Mouse (Mus musculus): ENCODE measurements at regions not wholly inside any gene's neighbourhood (a gene's known extent, or its start where the extent isn't known, plus 50 kb on each side); places are given as distances from the start of the nearest gene placed in this dataset.

- no peak for DNase-seq
Measured at GRCm38 (mm10) chr7:70756676-70757075, 390.1 kb upstream of the Nr2f2 start.

GRCm38 (mm10) chr7:70754826-70755225 is 388.3 kb upstream of the Nr2f2 start:
- no peak for DNase-seq

DNA sequence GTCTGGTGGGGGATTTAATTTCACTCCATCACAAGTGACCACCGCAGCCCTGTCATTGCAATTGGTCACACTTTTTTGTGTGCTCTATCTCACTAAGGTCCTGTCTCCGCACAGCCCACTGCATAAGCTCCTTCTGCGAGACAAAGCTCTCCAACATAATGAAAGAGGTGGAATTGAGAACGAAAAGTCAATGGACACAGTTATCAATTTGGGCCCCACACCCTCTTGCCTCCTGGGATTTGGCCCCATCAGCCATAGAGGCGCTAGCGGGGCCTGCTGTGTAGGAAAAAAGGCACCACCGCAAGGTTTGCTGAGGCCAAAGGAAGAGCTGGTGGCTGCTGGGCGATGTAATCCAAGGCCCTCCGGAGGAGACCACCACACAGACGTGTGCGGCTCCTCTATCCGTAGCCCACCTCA is 386.3 kb upstream of the Nr2f2 start:
- DNase-seq, result no peak

DNA sequence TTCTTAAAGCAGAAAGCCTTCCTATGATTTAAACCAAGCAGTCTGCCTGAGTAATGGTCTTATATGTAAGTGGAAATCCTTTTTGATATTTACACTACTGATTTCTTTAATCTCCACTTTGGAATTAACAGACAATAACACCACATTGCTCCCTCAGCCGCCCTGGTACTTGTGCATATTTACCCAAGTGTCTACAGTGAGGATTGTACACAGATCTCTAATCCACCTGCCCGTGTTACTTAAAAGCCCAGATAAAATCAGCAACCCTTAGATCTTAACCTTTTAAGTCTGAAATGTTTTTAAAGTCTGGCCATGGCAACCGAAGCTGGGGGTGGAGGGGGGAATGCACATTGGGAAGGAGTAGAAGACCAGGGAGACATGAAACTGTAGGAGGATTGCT is 382.3 kb upstream of the Nr2f2 start:
- DNase-seq, result no peak

DNA sequence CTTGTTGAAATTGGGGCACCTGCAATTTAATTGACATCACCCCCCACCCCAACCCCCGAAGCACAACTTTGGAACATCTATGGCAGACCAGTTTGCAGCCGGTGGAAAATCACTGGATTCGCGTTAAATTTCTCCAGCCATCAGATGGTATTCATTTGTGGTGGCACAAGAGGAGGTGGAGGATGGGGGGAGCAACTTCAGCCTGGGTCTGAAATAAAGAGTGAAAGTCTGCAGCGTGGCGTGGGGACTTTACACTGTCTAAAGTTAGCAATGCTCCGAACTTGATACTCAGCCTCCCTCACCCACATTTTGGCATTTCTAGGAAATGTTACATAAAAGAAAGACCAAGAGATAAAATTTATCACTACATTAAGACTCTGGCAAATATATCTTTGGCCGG is 381.8 kb upstream of the Nr2f2 start:
- no peak for DNase-seq

DNA sequence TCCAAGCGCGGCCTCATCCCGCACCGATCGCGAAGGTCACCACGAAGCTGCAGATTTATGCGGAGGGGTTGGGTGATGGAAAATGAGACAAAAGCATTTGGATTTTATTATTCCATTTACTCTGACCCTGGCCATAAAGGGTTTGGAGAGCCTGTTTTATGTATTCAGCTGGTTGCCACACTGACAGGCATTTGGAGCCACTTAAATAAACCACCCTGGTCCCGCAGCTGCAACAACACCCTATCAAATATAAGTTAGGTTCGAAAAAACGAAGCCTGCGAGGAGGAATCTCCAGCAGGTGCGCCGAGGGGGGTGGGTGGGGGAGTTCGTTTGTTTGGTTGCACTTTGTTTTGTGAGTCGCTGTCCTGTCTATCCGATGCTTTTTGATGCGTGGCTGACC is 377.8 kb upstream of the Nr2f2 start:
- DNase-seq, result no peak

DNA sequence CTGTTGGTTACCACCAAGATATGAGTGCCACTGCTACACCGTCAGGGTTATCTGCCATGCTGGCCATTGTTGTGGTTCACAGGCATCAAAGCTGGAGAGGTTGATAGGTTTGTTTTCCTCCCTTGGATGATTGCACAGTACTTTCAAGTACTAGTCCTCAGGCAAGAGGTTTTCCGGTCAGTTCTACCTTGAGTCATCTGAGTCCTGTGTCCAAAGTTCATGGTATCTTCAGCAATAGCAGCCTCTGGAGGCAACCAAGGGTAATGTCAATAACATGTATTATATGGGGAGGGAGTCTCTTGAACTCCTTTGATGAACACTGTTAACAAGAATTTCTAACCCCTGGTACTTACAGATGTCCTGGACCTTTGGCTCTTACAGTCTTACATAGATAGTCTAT is 369.1 kb upstream of the Nr2f2 start:
- no peak for DNase-seq

DNA sequence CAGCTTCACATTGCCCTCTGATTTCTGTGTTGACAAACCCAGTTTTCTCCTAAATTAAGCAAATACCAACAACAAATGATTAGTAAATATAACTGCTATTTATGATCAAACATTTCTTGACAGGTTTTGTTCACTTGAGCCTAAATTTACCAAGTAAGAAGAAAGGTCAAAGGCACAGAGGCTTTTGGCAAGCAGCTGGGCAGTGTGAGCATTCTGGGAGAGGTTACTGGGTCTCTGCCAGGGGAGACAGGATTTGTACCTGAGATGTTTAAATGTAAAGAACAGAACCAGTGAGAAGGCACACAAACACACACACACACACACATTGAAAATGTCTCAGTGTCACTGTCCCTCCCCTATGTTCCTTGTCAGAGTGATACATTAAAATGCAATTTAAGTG is 367.0 kb upstream of the Nr2f2 start:
- no peak for DNase-seq

- no peak for DNase-seq
Measured at GRCm38 (mm10) chr7:70729896-70730295, 363.4 kb upstream of the Nr2f2 start.

DNA sequence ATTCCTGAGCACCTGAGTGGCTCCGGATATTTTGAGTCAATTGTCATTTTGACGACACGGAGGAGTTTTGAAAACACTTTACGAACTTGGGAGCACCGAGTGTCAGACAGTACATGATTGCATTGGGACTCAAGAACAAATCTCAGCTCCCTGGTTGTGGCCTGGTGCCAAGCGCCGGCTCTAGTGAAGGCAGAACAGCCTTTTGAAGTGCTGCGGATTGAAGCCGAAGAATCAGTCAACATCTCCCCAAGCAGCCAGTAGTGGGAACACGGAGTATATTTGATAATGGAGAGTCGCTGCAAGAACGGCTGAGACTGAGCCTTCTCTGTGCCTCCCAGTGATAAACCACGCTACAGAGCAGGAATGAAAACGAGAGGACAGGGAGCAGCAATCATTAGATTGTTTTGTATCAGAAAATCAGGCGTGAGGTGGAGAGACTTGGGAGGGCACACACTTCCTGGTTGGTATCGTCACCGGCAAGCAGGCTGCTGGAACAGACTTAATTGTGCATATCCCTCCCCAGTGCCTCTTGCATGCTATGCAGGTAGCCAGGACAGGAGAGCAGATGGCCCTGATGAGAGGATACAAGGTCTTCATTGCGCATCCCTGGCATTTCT is 351.7 kb upstream of the Nr2f2 start:
- no peak for DNase-seq

GRCm38 (mm10) chr7:70717608-70718007 is 351.1 kb upstream of the Nr2f2 start:
- DNase-seq, result no peak

DNA sequence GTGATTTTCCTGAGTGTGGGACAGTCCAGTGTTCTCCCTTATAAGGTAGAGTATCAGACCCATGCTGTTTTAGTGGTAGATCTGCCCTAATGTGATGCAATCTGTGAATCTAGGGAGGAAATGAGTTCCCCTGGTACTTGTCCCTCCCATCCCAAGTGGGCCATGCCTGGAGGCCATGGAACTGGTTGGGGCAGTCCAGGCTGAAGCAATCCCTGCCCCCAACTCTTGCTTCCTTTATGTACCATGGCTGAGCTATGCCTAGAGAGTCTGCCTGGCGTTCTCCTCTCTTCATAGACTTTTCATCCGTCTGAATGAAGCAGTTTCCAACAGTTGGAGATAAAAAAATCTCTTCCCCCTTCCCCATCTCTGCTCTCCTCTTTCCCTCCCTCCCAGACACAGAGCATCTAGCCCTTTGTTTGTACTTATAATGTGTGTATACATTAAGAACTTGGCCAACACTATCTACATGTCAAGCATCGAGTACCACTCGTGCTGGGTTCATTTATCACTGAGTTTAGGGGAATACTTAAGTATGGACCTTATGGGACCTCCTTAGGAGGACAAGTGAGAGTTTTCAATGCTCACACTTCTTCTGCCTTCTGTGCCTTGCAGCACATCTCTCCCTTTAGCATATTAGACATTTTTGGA is 350.4 kb upstream of the Nr2f2 start:
- no peak for DNase-seq

DNA sequence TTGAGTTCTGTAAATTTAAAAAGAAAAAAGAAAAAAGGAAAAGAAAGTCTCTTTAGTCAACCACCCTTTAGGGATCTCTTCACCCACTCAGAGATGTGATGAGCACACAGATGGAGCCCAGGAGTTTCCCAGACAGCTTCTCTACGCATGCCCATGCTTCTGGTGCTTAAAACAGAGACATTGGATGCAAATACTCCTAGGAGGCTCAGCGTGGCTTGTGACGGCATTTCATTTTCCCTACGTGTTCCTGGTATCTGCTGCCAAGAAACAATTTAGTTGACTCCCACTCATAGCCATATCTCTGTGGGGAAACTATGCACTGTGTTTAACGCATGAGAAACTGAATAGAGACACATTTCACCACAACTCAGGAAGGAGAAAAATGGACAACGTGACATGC is 345.6 kb upstream of the Nr2f2 start:
- DNase-seq, result no peak

DNA sequence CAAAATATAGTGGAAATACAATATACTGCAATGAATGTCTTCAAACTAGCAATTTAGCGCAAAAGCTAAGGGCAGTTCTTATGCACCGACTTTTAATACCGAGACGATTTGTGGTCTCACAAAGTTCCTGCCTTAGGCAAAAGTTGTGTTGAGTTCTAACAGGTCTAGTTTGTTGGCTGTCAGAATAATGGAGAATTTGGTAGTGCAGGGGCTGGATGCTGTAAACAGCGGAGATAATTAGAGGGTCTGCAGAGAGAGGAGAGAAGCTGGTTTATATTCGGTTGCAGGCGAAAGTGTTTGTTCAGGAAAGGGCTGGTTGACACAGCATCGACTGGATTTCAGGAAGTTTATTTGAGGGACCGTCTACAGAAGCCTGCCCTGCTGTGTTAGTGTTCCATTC is 339.7 kb upstream of the Nr2f2 start:
- no peak for DNase-seq

- no peak for DNase-seq
Measured at GRCm38 (mm10) chr7:70703784-70704183, 337.2 kb upstream of the Nr2f2 start.

GRCm38 (mm10) chr7:70700461-70700860 is 333.9 kb upstream of the Nr2f2 start:
- no peak for DNase-seq

DNA sequence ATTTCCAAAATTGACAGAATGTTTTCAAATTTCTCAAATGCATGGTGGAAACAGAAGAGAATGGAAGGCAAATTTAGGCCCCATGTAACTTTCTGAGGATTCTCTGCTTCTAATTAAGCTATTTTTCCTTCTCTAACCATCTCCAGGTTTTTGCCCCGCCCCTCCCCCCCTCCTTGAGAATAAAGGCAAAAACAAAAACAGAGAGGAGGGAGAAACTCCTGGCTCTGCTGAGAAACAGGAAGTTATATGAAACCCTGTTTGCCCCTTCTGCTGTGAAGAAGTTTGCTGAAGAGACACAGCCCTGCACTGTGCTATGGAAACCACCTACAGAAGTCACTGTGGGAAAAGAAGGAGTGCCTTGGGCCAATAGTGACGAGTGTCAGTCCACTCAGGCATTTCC is 332.9 kb upstream of the Nr2f2 start:
- no peak for DNase-seq

DNA sequence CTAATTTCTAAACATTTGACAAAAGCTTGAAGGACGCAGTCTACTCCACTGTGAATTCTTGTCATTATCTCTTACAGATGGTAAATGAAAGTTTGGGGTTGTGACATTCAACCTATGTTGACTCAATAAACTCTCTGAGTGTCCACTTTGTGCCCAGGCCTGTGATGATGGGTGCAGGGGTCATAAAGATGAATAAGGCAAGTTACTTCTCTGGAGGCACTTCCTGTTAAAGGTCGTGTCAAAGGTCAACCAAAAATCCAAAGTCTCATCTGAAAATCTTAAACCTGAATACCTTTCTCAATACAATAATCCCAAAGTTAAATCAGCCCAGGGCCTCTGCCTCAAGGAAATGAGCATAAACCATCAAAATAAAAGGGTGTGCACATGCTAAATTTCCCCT is 332.5 kb upstream of the Nr2f2 start:
- no peak for DNase-seq

DNA sequence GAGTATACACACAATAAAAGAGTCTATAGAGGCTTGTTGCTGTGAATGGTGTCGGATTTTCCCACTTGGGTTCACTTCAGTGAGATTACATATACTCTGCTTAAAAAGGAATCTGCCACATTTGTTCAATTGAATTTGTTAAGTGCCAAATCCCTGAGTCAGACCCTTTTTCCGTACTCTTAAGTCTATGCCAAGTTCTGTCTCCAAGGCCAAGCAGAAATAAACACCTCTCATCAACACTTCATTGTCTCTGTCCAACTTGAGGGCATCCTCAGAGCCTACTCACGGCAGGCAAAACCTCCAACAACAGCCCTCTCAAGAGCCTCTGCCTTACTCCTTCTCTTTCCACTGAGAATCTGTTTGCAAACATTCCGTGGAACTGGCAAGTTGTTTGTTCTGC is 325.6 kb upstream of the Nr2f2 start:
- no peak for DNase-seq

DNA sequence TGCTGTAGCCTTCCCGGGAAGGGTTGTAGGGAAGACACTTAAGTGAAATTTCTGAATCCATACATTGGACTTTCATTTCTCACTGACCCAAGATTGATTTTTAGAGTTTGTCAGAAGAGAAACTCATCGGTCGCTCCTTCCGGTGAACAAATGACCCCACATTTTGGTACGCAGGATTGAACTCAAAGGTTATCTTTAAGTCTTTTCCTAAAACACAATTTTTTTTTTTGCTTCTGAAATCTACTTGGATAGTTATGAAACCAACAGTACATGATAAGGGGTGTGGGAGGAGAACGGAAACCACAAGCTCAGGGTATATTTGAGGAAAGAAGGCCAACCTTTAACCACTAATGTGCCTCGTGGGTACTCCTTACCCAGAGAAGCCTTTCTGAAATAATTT is 324.3 kb upstream of the Nr2f2 start:
- DNase-seq, result no peak

DNA sequence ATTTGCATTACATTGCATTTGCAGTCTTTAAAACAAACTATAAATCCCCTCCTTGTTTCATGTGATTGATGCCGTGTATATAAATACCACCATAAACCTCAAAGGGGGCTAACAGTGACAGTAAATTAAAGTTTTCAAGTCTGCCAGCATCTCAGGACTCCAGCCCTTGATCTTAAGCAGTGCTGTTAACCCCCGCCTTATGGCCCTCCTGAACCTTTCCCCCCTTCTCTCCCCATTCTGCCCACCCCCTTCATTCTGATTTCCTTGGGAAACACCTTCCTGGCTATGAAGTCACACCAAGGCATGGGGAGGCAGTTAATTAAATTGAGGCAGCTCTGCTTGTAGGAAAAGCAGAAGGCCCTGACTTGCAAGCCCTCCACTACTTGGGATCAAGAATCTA is 302.5 kb upstream of the Nr2f2 start:
- no peak for DNase-seq

DNA sequence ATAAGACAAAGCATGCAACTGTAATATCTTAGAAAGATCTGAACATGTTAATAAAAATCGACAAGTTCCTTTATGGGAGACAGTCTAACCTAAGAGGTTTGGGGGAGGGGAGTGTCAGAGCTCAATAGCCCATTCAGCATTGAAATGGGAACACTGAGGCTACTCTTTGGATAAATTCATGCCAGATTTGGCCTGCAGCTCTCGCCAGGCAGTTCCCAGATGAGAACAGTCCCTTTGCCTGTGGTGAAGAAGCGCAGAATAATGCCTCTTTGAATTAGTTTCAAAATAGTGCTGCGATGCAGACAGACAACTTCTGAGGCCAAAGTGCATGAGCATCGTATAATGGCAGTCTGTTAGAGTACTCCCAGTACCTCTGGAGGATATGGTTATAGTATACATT is 293.6 kb upstream of the Nr2f2 start:
- no peak for DNase-seq

DNA sequence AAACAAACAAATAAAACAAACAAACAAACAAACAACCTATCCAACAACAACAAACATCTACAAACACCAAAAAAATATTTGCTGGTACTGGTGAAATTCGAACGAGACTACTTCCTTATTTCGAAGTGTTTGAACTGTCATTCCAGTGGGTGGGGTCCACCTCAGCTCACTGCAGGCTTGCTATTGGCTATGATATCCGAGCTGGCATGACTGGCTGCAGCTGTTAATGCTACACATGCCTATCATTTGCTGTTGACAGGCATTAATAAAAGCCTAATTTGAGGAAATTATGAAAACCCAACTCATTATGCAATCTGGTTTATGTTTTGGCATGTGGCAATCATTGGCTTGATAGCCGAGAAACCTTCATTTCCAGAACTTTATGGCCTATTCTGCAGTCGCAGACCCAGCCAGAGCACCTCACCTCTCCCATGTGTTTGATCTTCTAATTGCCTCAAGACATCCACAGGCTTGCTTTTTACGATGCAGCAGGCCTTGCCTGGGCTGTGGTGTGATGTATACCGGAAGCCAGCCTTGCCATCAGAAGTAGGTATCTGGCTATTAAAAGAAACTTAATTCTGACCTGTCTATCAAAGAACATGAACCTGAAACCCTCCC is 283.3 kb upstream of the Nr2f2 start:
- no peak for DNase-seq

DNA sequence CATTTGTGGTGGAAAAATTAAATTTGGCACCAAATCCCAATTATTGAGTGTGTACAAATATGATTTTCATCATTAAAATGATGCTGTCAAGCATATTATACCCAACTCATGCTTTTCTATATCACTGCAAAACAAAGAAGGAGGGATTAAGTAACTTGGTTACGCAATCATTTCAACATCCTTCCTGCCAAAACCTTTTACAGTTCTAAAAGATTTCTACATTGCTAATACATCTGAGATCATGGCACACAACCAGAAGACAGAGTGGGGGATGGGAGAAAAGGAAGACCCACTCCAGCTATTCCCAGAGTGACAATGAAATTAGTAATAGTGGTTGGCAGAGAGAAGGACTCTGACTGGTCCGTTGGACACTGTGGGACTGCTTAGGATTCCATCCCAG is 280.3 kb upstream of the Nr2f2 start:
- DNase-seq, result no peak

All from cerebellum, adult 11 months (tissue).